Mouse (Mus musculus) limb, embryonic 10.5 days (tissue): ENCODE results near the gene Mgat5. TPM values are rescaled to one million over a fixed set of nuclear protein-coding genes. Genes with fewer than 3 reads are reported as not detected.

ENCODE experiments used
- DNase-seq: peaks from one replicate; pipeline ENCODE4 v3.0.0-alpha.2; 2017; ENCODE audit warnings: low spot score
- H3K27ac ChIP-seq: fragments of 300-500 bp; sonication (generic); 2 replicates; pipeline ENCODE4 v1.5.1; 2016; ENCODE audit warnings: mild to moderate bottlenecking
- H3K27me3 ChIP-seq: fragments of 300-500 bp; sonication (generic); 2 replicates; pipeline ENCODE4 v1.6.1; 2016; ENCODE audit warnings: low read depth, mild to moderate bottlenecking; ENCODE audit not compliant: poor library complexity, severe bottlenecking
- H3K36me3 ChIP-seq: fragments of 300-500 bp; sonication (generic); 2 replicates; pipeline ENCODE4 v1.6.1; 2016; ENCODE audit warnings: mild to moderate bottlenecking, moderate library complexity
- H3K4me1 ChIP-seq: fragments of 300-500 bp; sonication (generic); 2 replicates; pipeline ENCODE4 v1.6.1; 2016
- H3K4me3 ChIP-seq: fragments of 300-500 bp; sonication (generic); 2 replicates; pipeline ENCODE4 v1.5.1; 2016; ENCODE audit warnings: mild to moderate bottlenecking, moderate library complexity
- H3K9me3 ChIP-seq: fragments of 300-500 bp; sonication (generic); replicated peaks from 2 replicates; pipeline ENCODE4 v1.6.1; 2016; ENCODE audit warnings: mild to moderate bottlenecking
- WGBS: fragments of 180-500 bp; shearing (Covaris S2); methylation state at CpG from one replicate; pipeline ENCODE4 v1.1.7; 2016; 5-methylcytosine and 5-hydroxymethylcytosine counted together
- polyA plus RNA-seq: library from polyadenylated mRNA; unstranded; fragments of >200 nt; fragmentation: Nextera tagmentation; extraction: Ambion mirVana; gene quantifications from 2 replicates; pipeline ENCODE4 v1.2.1, GENCODE M21; 2016

Mgat5 gene
- polyA plus RNA-seq, 1 experiment from 2014 or later = 5.1 TPM

DNA sequence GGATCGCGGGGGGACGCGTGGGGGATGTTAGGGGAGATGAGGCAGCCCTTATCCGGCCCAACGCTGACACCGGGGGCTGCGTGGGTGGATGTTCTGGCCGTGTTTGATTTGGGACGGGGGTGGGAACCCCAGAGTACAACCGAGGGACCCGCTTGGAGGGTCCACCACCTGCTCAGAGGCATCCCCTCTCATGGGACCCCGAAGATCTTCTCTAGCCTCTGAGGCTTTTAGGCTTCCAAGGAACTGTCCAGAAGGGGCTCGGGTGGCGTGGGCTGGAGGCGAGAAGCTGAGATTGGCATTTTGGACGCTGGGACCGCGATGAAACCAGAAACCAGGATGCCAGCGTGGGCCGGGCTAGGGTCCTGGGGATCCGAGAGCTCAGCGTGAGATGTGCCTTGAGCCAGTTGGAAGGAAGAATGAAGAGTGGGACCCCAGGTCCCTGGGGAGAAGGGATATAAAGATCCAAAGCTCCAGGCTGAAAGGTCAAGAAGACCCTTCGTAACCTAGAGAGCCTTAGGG, 745 bp downstream of the Mgat5 start:
- 1% methylated on average over 24 of the region's 24 CpGs for WGBS
- peak overlapping the region; percentile 90 for H3K27ac ChIP-seq
- H3K4me3 ChIP-seq = peak overlapping the region; percentile 71

DNA sequence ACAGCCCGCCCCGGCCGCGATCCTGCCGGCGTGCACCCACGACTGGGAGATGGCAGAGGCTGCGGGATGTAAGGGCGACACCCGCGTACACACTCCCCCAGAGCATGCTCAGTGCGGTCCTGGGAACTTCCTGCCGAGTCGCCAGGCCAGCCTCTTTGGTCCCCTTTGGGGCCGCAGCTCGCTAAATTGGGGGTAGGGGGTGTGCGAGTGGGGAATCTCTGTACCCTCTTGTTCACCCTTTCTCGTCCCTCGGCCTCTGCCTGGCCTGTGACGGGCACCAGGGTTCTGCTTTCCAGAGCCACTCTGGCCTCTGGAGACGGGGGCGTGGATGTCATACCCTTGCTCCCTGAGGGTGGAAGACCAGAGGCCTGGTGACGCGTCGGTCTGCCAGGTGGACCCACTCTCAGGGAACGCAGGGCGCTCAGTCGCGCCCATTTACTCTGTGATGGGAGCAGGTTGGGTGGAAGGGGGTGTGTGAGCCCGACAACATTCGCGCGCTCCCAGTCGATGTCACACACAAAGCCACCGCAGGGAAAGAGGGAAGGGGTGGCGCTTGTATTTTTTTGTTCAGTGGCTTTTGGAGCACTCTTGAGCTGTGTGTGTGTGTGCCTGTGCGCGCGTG, 1.3 kb downstream of the Mgat5 start:
- Histone ChIP-seq H3K27me3 (no peaks in the 10 kb centered on the region), H3K27ac (peak overlapping the region; percentile 90), H3K36me3 (no peaks in the 10 kb centered on the region), H3K4me3 (peak overlapping the region; percentile 71), H3K4me1 (peaks cover 41% of the 10 kb centered on the region), H3K9me3 (no peaks in the 10 kb centered on the region)
- DNase-seq = peak; percentile 67
- 4% methylated on average over 39 of the region's 39 CpGs for WGBS

More for the DNA sequence above, 745 bp downstream of the Mgat5 start:
- Histone ChIP-seq H3K4me1 (peaks cover 41% of the 10 kb centered on the region), H3K9me3 (no peaks in the 10 kb centered on the region), H3K27me3 (no peaks in the 10 kb centered on the region), H3K36me3 (no peaks in the 10 kb centered on the region)
- DNase-seq = no peak

DNA sequence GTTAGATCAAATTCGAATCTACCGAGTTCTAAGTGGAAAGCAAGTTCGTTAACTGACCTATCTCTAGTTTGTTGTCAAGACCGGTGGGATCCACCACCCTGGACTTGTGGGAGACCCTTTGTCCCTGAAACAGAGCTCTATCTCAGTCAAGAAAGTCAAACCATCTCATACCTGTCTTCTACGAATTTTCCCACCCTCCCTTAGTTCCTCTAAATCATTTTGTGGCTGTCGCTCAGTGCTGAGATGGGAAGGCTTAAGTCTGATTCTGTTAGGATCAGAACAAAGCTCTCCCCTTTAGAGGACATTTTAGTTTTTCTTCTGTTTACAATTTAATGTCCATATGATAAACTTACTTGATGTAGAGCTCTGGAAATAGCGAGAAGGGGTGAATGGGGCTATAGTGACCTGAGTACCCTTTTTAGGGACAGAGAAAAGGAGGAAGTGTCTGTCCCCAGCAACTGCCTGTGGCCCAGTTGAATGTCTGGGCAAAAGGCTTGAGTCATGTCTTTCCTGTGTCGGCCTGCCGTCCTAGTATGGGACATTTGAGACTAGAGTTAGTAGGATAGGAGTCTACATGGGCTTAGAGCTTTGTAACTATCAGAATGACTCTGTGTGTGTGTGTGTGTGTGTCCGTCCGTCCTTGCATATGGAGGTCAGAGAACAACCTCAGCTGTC, 2.2 kb downstream of the Mgat5 start:
- Histone ChIP-seq H3K4me1 (peaks cover 41% of the 10 kb centered on the region), H3K27me3 (no peaks in the 10 kb centered on the region), H3K36me3 (no peaks in the 10 kb centered on the region), H3K9me3 (no peaks in the 10 kb centered on the region), H3K27ac (peak overlapping the region; percentile 90; the same call in 1 of the 2 replicates), H3K4me3 (peak overlapping the region; percentile 71)
- no peak for DNase-seq
- WGBS = 79% methylated on average over 11 of the region's 11 CpGs

- H3K4me1 ChIP-seq = peaks cover 52% of the 10 kb centered on the region
- no peaks in the 10 kb centered on the region for H3K27me3 ChIP-seq
- 75% methylated on average over 9 of the region's 9 CpGs for WGBS
- no peak overlapping the region for H3K27ac ChIP-seq
- H3K9me3 ChIP-seq = no peaks in the 10 kb centered on the region
- no peak overlapping the region for H3K4me3 ChIP-seq
- no peak for DNase-seq
- no peaks in the 10 kb centered on the region for H3K36me3 ChIP-seq
Measured at GRCm38 (mm10) chr1:127208167-127208566, 3.4 kb downstream of the Mgat5 start.

DNA sequence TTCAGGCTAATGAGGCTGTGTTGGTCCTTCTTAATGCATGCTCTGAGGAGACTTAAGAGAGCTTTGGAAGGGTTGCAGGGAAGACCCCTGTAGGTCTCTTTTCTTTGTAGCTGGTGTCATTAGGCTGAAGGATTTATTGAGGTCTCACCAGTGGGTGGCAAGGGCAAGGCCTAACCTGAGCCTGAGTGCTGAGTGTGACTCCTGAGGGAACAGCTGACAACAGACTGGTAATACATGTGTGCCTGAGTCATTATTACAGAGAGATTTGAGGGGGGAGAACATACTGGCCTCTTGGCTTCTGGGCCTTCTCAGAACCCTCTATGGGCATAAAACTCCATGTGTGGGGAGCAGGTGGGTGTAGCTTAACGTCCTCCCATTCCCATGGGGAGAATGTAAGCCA, 8.0 kb downstream of the Mgat5 start:
- no peaks in the 10 kb centered on the region for H3K36me3 ChIP-seq
- H3K4me1 ChIP-seq = peaks cover 51% of the 10 kb centered on the region
- no peak for DNase-seq
- H3K4me3 ChIP-seq = no peak overlapping the region
- no peak overlapping the region for H3K27ac ChIP-seq
- H3K9me3 ChIP-seq = no peaks in the 10 kb centered on the region
- no peaks in the 10 kb centered on the region for H3K27me3 ChIP-seq
- 31% methylated on average over 1 of the region's 1 CpGs for WGBS

- Histone ChIP-seq H3K9me3 (no peaks in the 10 kb centered on the region), H3K4me1 (peaks cover 46% of the 10 kb centered on the region), H3K4me3 (no peak overlapping the region), H3K27ac (no peak overlapping the region), H3K36me3 (no peaks in the 10 kb centered on the region), H3K27me3 (no peaks in the 10 kb centered on the region)
- DNase-seq = no peak
- WGBS = 56% methylated on average over 3 of the region's 3 CpGs
Measured at GRCm38 (mm10) chr1:127213434-127213833, 8.6 kb downstream of the Mgat5 start.

GRCm38 (mm10) chr1:127214585-127215232, 9.9 kb downstream of the Mgat5 start:
- Histone ChIP-seq H3K27me3 (no peaks in the 10 kb centered on the region), H3K4me1 (peaks cover 37% of the 10 kb centered on the region), H3K4me3 (no peak overlapping the region), H3K9me3 (no peaks in the 10 kb centered on the region), H3K36me3 (no peaks in the 10 kb centered on the region), H3K27ac (no peak overlapping the region)
- 82% methylated on average over 8 of the region's 8 CpGs for WGBS
- no peak for DNase-seq

DNA sequence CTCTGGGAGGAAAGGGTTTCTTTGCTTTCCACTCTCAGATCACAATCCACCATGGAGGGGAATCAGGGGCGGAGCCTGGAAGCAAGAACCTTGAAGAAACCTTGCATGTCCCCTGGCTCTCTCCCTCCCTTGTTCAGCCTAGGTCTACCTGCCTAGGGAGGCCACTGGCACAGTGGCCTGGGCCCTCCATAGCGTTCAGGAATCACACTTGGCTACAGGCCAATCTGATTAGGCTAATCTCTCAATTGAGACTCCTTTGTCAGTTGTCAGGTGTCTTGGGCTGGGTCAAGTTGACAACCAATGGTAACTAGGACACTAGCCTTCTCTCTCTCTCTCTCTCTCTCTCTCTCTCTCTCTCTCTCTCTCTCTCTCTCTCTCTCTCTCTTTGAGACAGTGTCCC, 12.2 kb downstream of the Mgat5 start:
- no peaks in the 10 kb centered on the region for H3K9me3 ChIP-seq
- DNase-seq = no peak
- no peak overlapping the region for H3K4me3 ChIP-seq
- H3K27me3 ChIP-seq = no peaks in the 10 kb centered on the region
- WGBS = 65% methylated on average over 2 of the region's 2 CpGs
- H3K4me1 ChIP-seq = peaks cover 37% of the 10 kb centered on the region
- H3K36me3 ChIP-seq = no peaks in the 10 kb centered on the region
- no peak overlapping the region for H3K27ac ChIP-seq

DNA sequence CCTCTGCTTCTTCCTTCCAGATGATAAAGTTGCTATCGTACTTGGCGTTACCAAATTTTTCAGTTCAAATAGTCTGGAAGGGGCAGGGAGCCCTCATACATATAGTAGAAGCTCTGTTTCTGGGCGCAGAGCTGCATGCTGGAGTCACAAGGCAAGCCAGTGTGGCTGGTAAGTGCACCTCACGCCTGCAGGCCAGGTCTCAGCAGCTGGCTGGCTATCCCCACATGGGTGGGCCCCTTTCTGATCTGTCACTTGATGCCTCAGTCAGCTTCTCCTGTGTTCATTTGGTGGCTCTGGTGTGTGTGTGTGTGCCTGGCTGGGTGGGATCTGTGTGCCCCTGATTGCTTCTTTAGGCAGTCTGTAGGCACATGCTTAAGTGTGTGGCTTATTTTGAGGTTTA, 12.8 kb downstream of the Mgat5 start:
- H3K27me3 ChIP-seq = no peaks in the 10 kb centered on the region
- DNase-seq = peak; percentile 44
- H3K36me3 ChIP-seq = no peaks in the 10 kb centered on the region
- 69% methylated on average over 4 of the region's 4 CpGs for WGBS
- peak overlapping the region; percentile 14; the same call in 1 of the 2 replicates for H3K27ac ChIP-seq
- H3K4me3 ChIP-seq = no peak overlapping the region
- H3K4me1 ChIP-seq = peaks cover 31% of the 10 kb centered on the region
- H3K9me3 ChIP-seq = no peaks in the 10 kb centered on the region

GRCm38 (mm10) chr1:127218182-127218581, 13.4 kb downstream of the Mgat5 start:
- DNase-seq = no peak
- WGBS = 89% methylated on average over 7 of the region's 7 CpGs
- Histone ChIP-seq H3K27me3 (no peaks in the 10 kb centered on the region), H3K4me1 (peaks cover 26% of the 10 kb centered on the region), H3K4me3 (no peak overlapping the region), H3K36me3 (no peaks in the 10 kb centered on the region), H3K9me3 (no peaks in the 10 kb centered on the region), H3K27ac (no peak overlapping the region)

- H3K36me3 ChIP-seq = no peaks in the 10 kb centered on the region
- no peaks in the 10 kb centered on the region for H3K27me3 ChIP-seq
- peaks cover 21% of the 10 kb centered on the region for H3K4me1 ChIP-seq
- no peaks in the 10 kb centered on the region for H3K9me3 ChIP-seq
- no peak overlapping the region for H3K4me3 ChIP-seq
- H3K27ac ChIP-seq = no peak overlapping the region
- no peak for DNase-seq
- 84% methylated on average over 4 of the region's 4 CpGs for WGBS
Measured at GRCm38 (mm10) chr1:127219161-127219560, 14.3 kb downstream of the Mgat5 start.

- WGBS = 83% methylated on average over 4 of the region's 4 CpGs
- H3K36me3 ChIP-seq = no peaks in the 10 kb centered on the region
- no peak overlapping the region for H3K4me3 ChIP-seq
- no peaks in the 10 kb centered on the region for H3K27me3 ChIP-seq
- DNase-seq = no peak
- H3K4me1 ChIP-seq = peaks cover 16% of the 10 kb centered on the region
- no peaks in the 10 kb centered on the region for H3K9me3 ChIP-seq
- H3K27ac ChIP-seq = no peak overlapping the region
Measured at GRCm38 (mm10) chr1:127219621-127220020, 14.8 kb downstream of the Mgat5 start.
